ENCODE assay signal across 26 mouse cellular contexts in the genomic region with DNA sequence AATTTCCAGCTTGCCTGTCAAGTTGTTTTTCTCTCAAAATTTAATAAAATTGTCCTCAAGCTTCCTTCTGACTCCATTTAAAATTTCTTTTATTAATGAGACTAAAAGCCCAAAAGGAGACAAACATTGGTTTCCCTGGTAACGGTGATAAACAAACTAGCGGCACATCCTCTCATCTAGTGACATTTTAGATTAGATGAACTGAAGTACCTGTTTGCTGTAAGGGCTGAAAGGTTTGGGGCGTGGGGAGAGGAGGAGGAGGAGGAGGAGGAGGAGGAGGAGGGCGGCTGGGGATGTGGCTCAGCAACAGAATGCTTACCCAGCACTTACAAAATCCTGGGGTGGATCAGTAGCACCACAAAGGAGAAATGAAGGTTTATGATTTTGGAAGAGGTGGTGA. TPM values are rescaled to one million over a fixed set of nuclear protein-coding genes. Genes with fewer than 3 reads are reported as not detected.
DNase-seq lines count a peak whose midpoint lies in the region; ATAC-seq and TF ChIP-seq lines count a peak whose summit lies in the region.
"Had no signal": no experiment of that assay in that cellular context is flagged by ENCODE, and none has a peak within 500 bp of the region (broad histone marks: within the 10 kb centered on the region; RNA-seq: fewer than 3 reads in every experiment).

No protein-coding gene starts in this region.

- TF ChIP-seq CTCF in kidney, postnatal 0 days (IDR thresholded peaks at IDR 0.05; ENCODE audit: low read depth): no peak
- no peak for TF ChIP-seq CTCF in stomach, postnatal 0 days (IDR thresholded peaks at IDR 0.05; ENCODE audit: low read depth)

- no peak for ATAC-seq in kidney, postnatal 0 days (replicated peaks; ENCODE audit: low FRiP score, low read depth)
- ATAC-seq in kidney, embryonic 14.5 days (ENCODE audit: low FRiP score, low TSS enrichment): no peak
- peak; percentile 87 for ATAC-seq in CD4-positive, CD25-positive, alpha-beta regulatory T cell, adult 4 months
- ATAC-seq in midbrain, embryonic 16.5 days: peak; percentile 56; the same call in 1 of the 2 replicates
- no peak for ATAC-seq in stomach, postnatal 0 days (ENCODE audit: low FRiP score, low TSS enrichment)
- ATAC-seq: intestine, embryonic 15.5 days had no signal

- H3K4me1 ChIP-seq in kidney, postnatal 0 days (replicated peaks; ENCODE audit: insufficient read depth, low read length): no peaks in the 10 kb centered on the region
- H3K4me1 ChIP-seq in kidney, embryonic 14.5 days (ENCODE audit: control insufficient read depth, insufficient read depth, low read length): no peaks in the 10 kb centered on the region
- H3K4me1 ChIP-seq in midbrain, embryonic 16.5 days (ENCODE audit: control insufficient read depth, insufficient read depth, low read length): no peaks in the 10 kb centered on the region
- H3K4me1 ChIP-seq in stomach, postnatal 0 days (replicated peaks; ENCODE audit: control insufficient read depth, insufficient read depth): no peaks in the 10 kb centered on the region
- H3K4me1 ChIP-seq: intestine, embryonic 15.5 days; limb, embryonic 12.5 days; liver, embryonic 15.5 days had no signal

- 33% methylated on average over 4 of the region's 4 CpGs for WGBS in kidney, postnatal 0 days
- WGBS in kidney, embryonic 14.5 days: 37% methylated on average over 4 of the region's 4 CpGs
- 45% methylated on average over 3 of the region's 4 CpGs for WGBS in midbrain, embryonic 16.5 days
- 26% methylated on average over 4 of the region's 4 CpGs for WGBS in stomach, postnatal 0 days

- intact Hi-C loops in gastrocnemius, postnatal 36 days (cut with DNase I): no loop called here

- DNase-seq in kidney, postnatal 0 days (ENCODE audit: low spot score): peak; percentile 22
- DNase-seq in brain, adult 2 months (ENCODE audit: low read depth, low spot score): peak; percentile 12
- DNase-seq in stomach, postnatal 0 days (ENCODE audit: low spot score): no peak
- DNase-seq in cerebellum, postnatal 10 days: no peak
- no peak for DNase-seq in gastrocnemius, postnatal 36 days
- DNase-seq: cerebellum, adult 11-12 months; cerebellum, adult 9-11 months; gastrocnemius, postnatal 14 days; heart, postnatal 4 days; kidney, adult 2 months; kidney, postnatal 10 days; lung, embryonic 14.5 days; lung, postnatal 14 days; right cerebral cortex, adult 18-20 months; thymus, postnatal 4 days had no signal

- no peak for TF ChIP-seq EP300 in stomach, postnatal 0 days (optimal IDR thresholded peaks at IDR 0.05)

- H3K27ac ChIP-seq in kidney, postnatal 0 days: no peak overlapping the region
- no peak overlapping the region for H3K27ac ChIP-seq in kidney, embryonic 14.5 days (ENCODE audit: low read depth, low read length)
- H3K27ac ChIP-seq in midbrain, embryonic 16.5 days (ENCODE audit: low read length): no peak overlapping the region
- no peak overlapping the region for H3K27ac ChIP-seq in stomach, postnatal 0 days (replicated peaks)
- H3K27ac ChIP-seq: hindbrain, embryonic 14.5 days; intestine, embryonic 15.5 days; limb, embryonic 12.5 days; liver, embryonic 15.5 days had no signal

- H3K4me3 ChIP-seq in kidney, postnatal 0 days (replicated peaks; ENCODE audit: low read depth, low read length): no peak overlapping the region
- no peak overlapping the region for H3K4me3 ChIP-seq in kidney, embryonic 14.5 days (ENCODE audit: low read length)
- no peak overlapping the region for H3K4me3 ChIP-seq in midbrain, embryonic 16.5 days (ENCODE audit: low read depth, low read length)
- no peak overlapping the region for H3K4me3 ChIP-seq in stomach, postnatal 0 days (ENCODE audit: low read depth, low read length)
- H3K4me3 ChIP-seq: erythroblast, embryonic 14.5 days; intestine, embryonic 15.5 days; limb, embryonic 12.5 days; liver, embryonic 15.5 days had no signal

- H3K9ac ChIP-seq in kidney, postnatal 0 days (ENCODE audit: low read depth, low read length): no peak overlapping the region
- no peak overlapping the region for H3K9ac ChIP-seq in kidney, embryonic 14.5 days (ENCODE audit: low read depth, low read length)
- no peak overlapping the region for H3K9ac ChIP-seq in midbrain, embryonic 16.5 days (ENCODE audit: low read depth, low read length)
- no peak overlapping the region for H3K9ac ChIP-seq in stomach, postnatal 0 days (ENCODE audit: low read length)
- H3K9ac ChIP-seq: hindbrain, embryonic 14.5 days; intestine, embryonic 15.5 days; limb, embryonic 12.5 days; liver, embryonic 15.5 days; lung, embryonic 14.5 days had no signal

- H3K9me3 ChIP-seq in kidney, postnatal 0 days (replicated peaks; ENCODE audit: low read length): no peaks in the 10 kb centered on the region
- 0 out of 2 replicates have a peak, but pooled peaks cover 2% of the 10 kb centered on the region for H3K9me3 ChIP-seq in kidney, embryonic 14.5 days (ENCODE audit: control insufficient read depth, low read length)
- H3K9me3 ChIP-seq in midbrain, embryonic 16.5 days (replicated peaks; ENCODE audit: control insufficient read depth, low read length, poor library complexity, severe bottlenecking): no peaks in the 10 kb centered on the region
- H3K9me3 ChIP-seq in stomach, postnatal 0 days (ENCODE audit: control insufficient read depth, low read length): no peaks in the 10 kb centered on the region
- H3K9me3 ChIP-seq: intestine, embryonic 15.5 days; limb, embryonic 12.5 days; liver, embryonic 15.5 days had no signal

- H3K27me3 ChIP-seq in kidney, postnatal 0 days (ENCODE audit: insufficient read depth, low read length): no peaks in the 10 kb centered on the region
- no peaks in the 10 kb centered on the region for H3K27me3 ChIP-seq in kidney, embryonic 14.5 days (ENCODE audit: control insufficient read depth, insufficient read depth, low read length)
- no peaks in the 10 kb centered on the region for H3K27me3 ChIP-seq in midbrain, embryonic 16.5 days (ENCODE audit: control insufficient read depth, insufficient read depth, low read depth, low read length)
- no peaks in the 10 kb centered on the region for H3K27me3 ChIP-seq in stomach, postnatal 0 days (ENCODE audit: control insufficient read depth, insufficient read depth, low read length)
- H3K27me3 ChIP-seq: intestine, embryonic 15.5 days; limb, embryonic 12.5 days; liver, embryonic 15.5 days had no signal

- H3K4me2 ChIP-seq in kidney, postnatal 0 days (ENCODE audit: low read length): no peak overlapping the region
- H3K4me2 ChIP-seq in kidney, embryonic 14.5 days (replicated peaks; ENCODE audit: low read depth, low read length): no peak overlapping the region
- no peak overlapping the region for H3K4me2 ChIP-seq in midbrain, embryonic 16.5 days (ENCODE audit: low read length)
- no peak overlapping the region for H3K4me2 ChIP-seq in stomach, postnatal 0 days (replicated peaks; ENCODE audit: low read depth)
- H3K4me2 ChIP-seq: heart, embryonic 11.5 days; hindbrain, embryonic 14.5 days; intestine, embryonic 15.5 days; limb, embryonic 12.5 days; liver, embryonic 15.5 days; lung, embryonic 14.5 days had no signal

- H3K36me3 ChIP-seq in kidney, postnatal 0 days (ENCODE audit: insufficient read depth, low read length): no peaks in the 10 kb centered on the region
- H3K36me3 ChIP-seq in kidney, embryonic 14.5 days (ENCODE audit: control insufficient read depth, insufficient read depth, low read length): no peaks in the 10 kb centered on the region
- no peaks in the 10 kb centered on the region for H3K36me3 ChIP-seq in midbrain, embryonic 16.5 days (ENCODE audit: control insufficient read depth, insufficient read depth, low read length)
- no peaks in the 10 kb centered on the region for H3K36me3 ChIP-seq in stomach, postnatal 0 days (ENCODE audit: control insufficient read depth, insufficient read depth, low read length)
- H3K36me3 ChIP-seq: intestine, embryonic 15.5 days; limb, embryonic 12.5 days; liver, embryonic 15.5 days had no signal

RNA-seq across cellular contexts. Expression of a gene that starts 12.5 kb away (rescaled TPM):
- 44.2 and 52.2 TPM in 2 replicates for polyA plus RNA-seq in kidney, postnatal 0 days (2015; fragmentation: Nextera tagmentation; extraction: Ambion mirVana)
- 116 and 125 TPM in 2 replicates for polyA plus RNA-seq in kidney, embryonic 14.5 days (2014; fragmentation: Nextera tagmentation; extraction: Ambion mirVana)
- 1 to 10 TPM; 2.4 to 2.7 TPM for polyA plus RNA-seq in CD4-positive, CD25-positive, alpha-beta regulatory T cell, adult 4 months (2017; shearing (Covaris generic))
- 26.3 and 31.0 TPM in 2 replicates for polyA plus RNA-seq in midbrain, embryonic 16.5 days (2015; fragmentation: Nextera tagmentation; extraction: Ambion mirVana)
- polyA plus RNA-seq in stomach, postnatal 0 days (2015; fragmentation: Nextera tagmentation; extraction: Ambion mirVana): 81.0 and 99.4 TPM in 2 replicates
- 1 to 10 TPM; 3.3 to 4.3 TPM for total RNA-seq in gastrocnemius, postnatal 36 days (2021)
- total RNA-seq: MEL; neutrophil, adult 5-6 weeks had no signal

RNA-seq across cellular contexts. Expression of a gene that starts 42.7 kb away (rescaled TPM):
- polyA plus RNA-seq in kidney, postnatal 0 days (2015; fragmentation: Nextera tagmentation; extraction: Ambion mirVana): 36.5 and 37.2 TPM in 2 replicates
- polyA plus RNA-seq in kidney, embryonic 14.5 days (2014; fragmentation: Nextera tagmentation; extraction: Ambion mirVana): 43.2 and 61.8 TPM in 2 replicates
- polyA plus RNA-seq in CD4-positive, CD25-positive, alpha-beta regulatory T cell, adult 4 months (2017; shearing (Covaris generic)): 10 to 100 TPM; 35.2 to 36.0 TPM
- 20.4 and 20.8 TPM in 2 replicates for polyA plus RNA-seq in midbrain, embryonic 16.5 days (2015; fragmentation: Nextera tagmentation; extraction: Ambion mirVana)
- polyA plus RNA-seq in stomach, postnatal 0 days (2015; fragmentation: Nextera tagmentation; extraction: Ambion mirVana): 26.8 and 29.3 TPM in 2 replicates
- 1 to 10 TPM; 4.2 to 4.4 TPM for total RNA-seq in gastrocnemius, postnatal 36 days (2021)

Comparison
In these comparisons a context has a peak if more than half of its experiments do, and no peak if none do; other contexts are left out.
1. ATAC-seq: peak in CD4-positive, CD25-positive, alpha-beta regulatory T cell, adult 4 months (single experiment) and midbrain, embryonic 16.5 days (single experiment); none in kidney, postnatal 0 days (single experiment), kidney, embryonic 14.5 days (single experiment) and stomach, postnatal 0 days (single experiment).
2. DNase-seq: peak in kidney, postnatal 0 days (single experiment) and brain, adult 2 months (single experiment); none in stomach, postnatal 0 days (single experiment), cerebellum, postnatal 10 days (0 of 2) and gastrocnemius, postnatal 36 days (0 of 2).